Mouse (Mus musculus) ES-Bruce4 (cell line): ENCODE measurements at regions not wholly inside any gene's neighbourhood (a gene's known extent, or its start where the extent isn't known, plus 50 kb on each side); places are given as distances from the start of the nearest gene placed in this dataset.

Experiments
- H3K27ac ChIP-seq: 2 replicates; pipeline ENCODE4 v1.5.1; 2012; ENCODE audit warnings: low read length, inconsistent platforms; ENCODE audit not compliant: insufficient read depth
- H3K27me3 ChIP-seq: 2 replicates; pipeline ENCODE4 v1.6.1; 2012; ENCODE audit warnings: mild to moderate bottlenecking, low read length, inconsistent platforms; ENCODE audit not compliant: control insufficient read depth, poor library complexity, insufficient read depth, severe bottlenecking
- H3K36me3 ChIP-seq: 2 replicates; pipeline ENCODE4 v1.6.1; 2012; ENCODE audit warnings: inconsistent platforms, mild to moderate bottlenecking, low read length, moderate library complexity; ENCODE audit not compliant: control insufficient read depth, poor library complexity, insufficient read depth, severe bottlenecking
- H3K4me1 ChIP-seq: one replicate; pipeline ENCODE4 v1.8.1; 2011; ENCODE audit warnings: low read length; ENCODE audit not compliant: control insufficient read depth, insufficient read depth
- H3K4me3 ChIP-seq: 2 replicates; pipeline ENCODE4 v1.5.1; 2011; ENCODE audit warnings: low read depth, mild to moderate bottlenecking, low read length
- H3K9ac ChIP-seq: 2 replicates; pipeline ENCODE4 v1.6.1; 2012; ENCODE audit warnings: low read depth, mild to moderate bottlenecking, inconsistent platforms; ENCODE audit not compliant: poor library complexity, severe bottlenecking
- H3K9me3 ChIP-seq: replicated peaks from 2 replicates; pipeline ENCODE4 v1.6.1; 2012; ENCODE audit warnings: mild to moderate bottlenecking, low read length, inconsistent platforms; ENCODE audit not compliant: control insufficient read depth, poor library complexity, insufficient read depth, severe bottlenecking
- CTCF ChIP-seq: IDR thresholded peaks from one replicate; pipeline ENCODE4 v1.8.1; 2011; ENCODE audit warnings: low read depth, low read length
- EP300 ChIP-seq: IDR thresholded peaks from 2 replicates; pipeline ENCODE4 v1.6.1; 2011; ENCODE audit warnings: low read depth, low read length; ENCODE audit not compliant: insufficient read depth
- POLR2A ChIP-seq: IDR thresholded peaks from one replicate; pipeline ENCODE4 v1.8.1; 2011; ENCODE audit warnings: low read length; ENCODE audit not compliant: insufficient read depth

DNA sequence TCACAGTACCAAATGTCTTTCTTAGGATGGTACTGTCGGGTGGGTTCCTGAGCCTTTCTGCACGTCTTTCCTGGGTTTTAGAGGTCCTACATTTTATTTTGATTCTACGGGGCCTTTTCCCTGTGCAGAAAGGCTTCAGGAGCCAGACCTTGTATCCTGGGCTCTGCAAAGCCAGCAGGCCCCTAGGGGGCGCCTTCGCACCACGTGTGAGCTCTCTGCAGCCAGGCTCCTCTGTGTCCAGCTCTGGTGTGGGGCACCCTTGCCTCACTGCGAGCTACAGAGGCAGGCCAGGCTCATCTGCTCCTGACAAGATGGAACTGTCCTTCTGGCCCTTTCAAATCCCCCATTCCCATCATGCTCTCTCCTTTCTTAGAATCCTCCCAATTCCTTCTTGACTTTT, 53.3 kb upstream of the Usp3 start:
- Histone ChIP-seq H3K4me1 (no peaks in the 10 kb centered on the region), H3K36me3 (no peaks in the 10 kb centered on the region), H3K27me3 (no peaks in the 10 kb centered on the region; the same call in 1 of the 2 replicates), H3K9me3 (no peaks in the 10 kb centered on the region), H3K9ac (no peak overlapping the region), H3K4me3 (no peak overlapping the region), H3K27ac (no peak overlapping the region)
- peak; percentile 91 for TF ChIP-seq CTCF
- no peak for TF ChIP-seq EP300

GRCm38 (mm10) chr9:66651306-66651705, 58.4 kb upstream of the Usp3 start:
- H3K27me3 ChIP-seq, result no peaks in the 10 kb centered on the region
- no peak overlapping the region for H3K4me3 ChIP-seq
- H3K9ac ChIP-seq, result no peak overlapping the region
- TF ChIP-seq POLR2A (no peak), EP300 (no peak), CTCF (no peak)
- no peaks in the 10 kb centered on the region for H3K4me1 ChIP-seq
- no peak overlapping the region for H3K27ac ChIP-seq
- no peaks in the 10 kb centered on the region for H3K36me3 ChIP-seq
- no peaks in the 10 kb centered on the region for H3K9me3 ChIP-seq

DNA sequence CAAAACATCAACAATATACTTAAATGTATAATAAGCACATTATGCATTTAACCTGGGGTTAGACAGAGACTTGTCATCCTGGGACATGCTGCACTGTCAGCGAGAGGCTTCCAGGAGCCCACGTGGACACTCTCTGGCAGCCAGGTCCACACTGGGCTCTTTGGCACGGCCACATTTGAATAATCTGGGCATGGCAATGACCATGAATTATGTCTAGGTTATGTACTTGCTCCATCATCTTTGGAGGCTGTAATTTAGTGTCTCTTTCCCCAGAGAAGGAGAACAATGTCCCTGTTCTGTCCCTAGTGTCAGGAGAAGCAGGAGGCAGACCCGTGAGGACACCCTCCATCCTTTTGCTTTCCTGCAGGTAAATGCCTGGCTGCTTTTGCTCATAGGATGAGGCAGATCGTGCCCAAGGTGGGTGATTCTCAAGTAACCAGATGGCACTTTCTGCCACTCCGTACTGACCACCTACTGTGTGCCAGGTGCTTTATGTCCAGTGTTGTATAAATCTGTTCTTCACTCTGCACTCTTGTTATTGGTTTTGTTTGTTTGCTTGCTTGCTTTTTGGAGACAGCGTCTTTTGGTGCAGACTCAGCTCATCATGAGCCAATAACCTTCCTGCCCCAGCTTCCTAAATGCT, 56.2 kb upstream of the Car12 start:
- H3K4me3 ChIP-seq, result no peak overlapping the region
- H3K9ac ChIP-seq, result no peak overlapping the region
- no peaks in the 10 kb centered on the region for H3K36me3 ChIP-seq
- H3K4me1 ChIP-seq, result peaks cover 2% of the 10 kb centered on the region
- no peaks in the 10 kb centered on the region for H3K9me3 ChIP-seq
- no peak overlapping the region for H3K27ac ChIP-seq
- H3K27me3 ChIP-seq, result no peaks in the 10 kb centered on the region
- TF ChIP-seq EP300 (no peak), CTCF (no peak), POLR2A (no peak)

GRCm38 (mm10) chr9:66658707-66659242, 54.7 kb upstream of the Car12 start:
- Histone ChIP-seq H3K4me3 (no peak overlapping the region), H3K36me3 (no peaks in the 10 kb centered on the region), H3K9me3 (no peaks in the 10 kb centered on the region), H3K4me1 (peaks cover 2% of the 10 kb centered on the region), H3K27ac (no peak overlapping the region), H3K27me3 (no peaks in the 10 kb centered on the region), H3K9ac (no peak overlapping the region)
- TF ChIP-seq CTCF (no peak), EP300 (peak; percentile 77; the same call in 1 of the 2 replicates), POLR2A (no peak)

GRCm38 (mm10) chr9:66659781-66660445, 53.6 kb upstream of the Car12 start:
- H3K9ac ChIP-seq, result no peak overlapping the region
- H3K27ac ChIP-seq, result no peak overlapping the region
- no peaks in the 10 kb centered on the region for H3K9me3 ChIP-seq
- no peak overlapping the region for H3K4me3 ChIP-seq
- TF ChIP-seq EP300, result no peak
- TF ChIP-seq CTCF, result no peak
- no peak for TF ChIP-seq POLR2A
- no peaks in the 10 kb centered on the region for H3K36me3 ChIP-seq
- H3K27me3 ChIP-seq, result no peaks in the 10 kb centered on the region
- H3K4me1 ChIP-seq, result peaks cover 2% of the 10 kb centered on the region

DNA sequence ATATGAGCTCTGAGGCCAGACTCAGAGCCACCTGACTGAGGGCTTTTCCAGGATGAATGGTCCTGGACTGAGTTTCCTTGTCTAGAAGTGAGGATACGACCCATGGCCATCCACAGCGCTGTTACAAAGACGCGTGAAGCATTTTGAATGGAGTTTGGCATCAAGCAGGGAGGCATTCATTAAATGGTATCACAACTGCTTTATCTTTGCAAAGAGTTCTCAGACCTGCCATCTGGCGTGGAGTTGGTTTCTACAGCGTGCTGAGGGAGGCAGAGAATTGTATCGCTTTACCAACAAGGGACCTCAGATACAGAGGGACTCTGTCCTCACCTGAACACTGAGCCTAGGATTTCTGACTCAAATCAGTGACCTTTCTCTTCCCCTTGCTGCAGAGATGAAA, 51.9 kb upstream of the Car12 start:
- TF ChIP-seq EP300, result no peak
- no peak for TF ChIP-seq POLR2A
- no peak for TF ChIP-seq CTCF
- H3K4me1 ChIP-seq, result peaks cover 2% of the 10 kb centered on the region
- H3K27ac ChIP-seq, result no peak overlapping the region
- H3K9me3 ChIP-seq, result no peaks in the 10 kb centered on the region
- no peak overlapping the region for H3K4me3 ChIP-seq
- no peaks in the 10 kb centered on the region for H3K36me3 ChIP-seq
- no peaks in the 10 kb centered on the region for H3K27me3 ChIP-seq
- H3K9ac ChIP-seq, result no peak overlapping the region
